ENCODE assay signal across 8 mouse cellular contexts in the genomic region with DNA sequence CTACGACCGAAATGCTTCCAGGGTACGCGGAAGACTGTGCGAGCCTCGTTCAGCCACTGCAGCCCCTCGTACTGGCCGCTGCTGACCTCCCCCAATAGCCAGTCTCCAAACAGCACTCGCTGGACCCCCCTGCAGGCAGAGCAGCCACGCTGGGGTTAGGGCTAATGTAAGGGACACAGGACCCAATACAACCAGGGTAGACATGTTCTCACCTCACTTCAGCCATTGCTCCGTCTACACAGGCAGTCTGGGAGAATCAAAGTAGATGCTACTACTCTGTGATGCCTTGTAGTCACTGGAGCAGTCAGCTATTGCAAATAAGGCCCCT. TPM values are rescaled to one million over a fixed set of nuclear protein-coding genes. Genes with fewer than 3 reads are reported as not detected.
DNase-seq lines count a peak whose midpoint lies in the region; ATAC-seq and TF ChIP-seq lines count a peak whose summit lies in the region.

No protein-coding gene starts in this region.

- H3K27ac ChIP-seq in gastrocnemius, adult 2 months = peak overlapping the region; percentile 77; the same call in 1 of the 2 replicates
- H3K27ac ChIP-seq in limb, embryonic 13.5 days = no peak overlapping the region; the same call in 1 of the 2 replicates
- H3K27ac ChIP-seq in stomach, embryonic 16.5 days (ENCODE audit: low read length) = no peak overlapping the region

- no peak for ATAC-seq in limb, embryonic 13.5 days (ENCODE audit: low FRiP score, low read depth)
- no peak; the same call in 1 of the 2 replicates for ATAC-seq in stomach, embryonic 16.5 days (ENCODE audit: insufficient read depth, low FRiP score)

- TF ChIP-seq CTCF in gastrocnemius, adult 2 months (IDR thresholded peaks at IDR 0.05) = no peak

- no peak overlapping the region for H3K9ac ChIP-seq in limb, embryonic 13.5 days
- no peak overlapping the region for H3K9ac ChIP-seq in stomach, embryonic 16.5 days (ENCODE audit: low read length)

- H3K27me3 ChIP-seq in limb, embryonic 13.5 days = no peaks in the 10 kb centered on the region
- no peaks in the 10 kb centered on the region for H3K27me3 ChIP-seq in stomach, embryonic 16.5 days (ENCODE audit: control insufficient read depth, insufficient read depth, low read length)

- DNase-seq in gastrocnemius, adult 2 months = no peak
- no peak for DNase-seq in gastrocnemius, postnatal 25 days
- peak; percentile 23 for DNase-seq in spleen, adult 12 weeks (ENCODE audit: low spot score)
- DNase-seq in spleen, postnatal 14 days (ENCODE audit: low spot score in 2 of 2) = no peak
- DNase-seq in ovary, postnatal 14 days (ENCODE audit: low spot score) = no peak
- DNase-seq in right cerebral cortex, postnatal 14 days = no peak

- WGBS in limb, embryonic 13.5 days = 37% methylated on average over 11 of the region's 11 CpGs
- 35% methylated on average over 11 of the region's 11 CpGs for WGBS in stomach, embryonic 16.5 days

- peaks cover 19% of the 10 kb centered on the region for H3K4me1 ChIP-seq in limb, embryonic 13.5 days
- peaks cover 4% of the 10 kb centered on the region; the same call in 1 of the 2 replicates for H3K4me1 ChIP-seq in stomach, embryonic 16.5 days (ENCODE audit: control insufficient read depth, insufficient read depth, low read length)

- no peaks in the 10 kb centered on the region for H3K9me3 ChIP-seq in limb, embryonic 13.5 days
- H3K9me3 ChIP-seq in stomach, embryonic 16.5 days (replicated peaks; ENCODE audit: control insufficient read depth, low read length) = no peaks in the 10 kb centered on the region

- peak overlapping the region; percentile 76 for H3K4me3 ChIP-seq in gastrocnemius, adult 2 months
- H3K4me3 ChIP-seq in limb, embryonic 13.5 days = peak overlapping the region; percentile 50; the same call in 1 of the 2 replicates
- H3K4me3 ChIP-seq in stomach, embryonic 16.5 days (replicated peaks; ENCODE audit: low read length) = no peak overlapping the region; the same call in 1 of the 2 replicates

- H3K4me2 ChIP-seq in limb, embryonic 13.5 days (replicated peaks) = peak overlapping the region; percentile 84
- H3K4me2 ChIP-seq in stomach, embryonic 16.5 days (ENCODE audit: low read depth, low read length) = peak overlapping the region; percentile 91

- intact Hi-C loops in gastrocnemius, adult 2 months (cut with DNase I) = loop anchor here (1.0 kb wide), 1 partner anchor 98 kb away; no protein-coding TSS in a partner anchor

- H3K36me3 ChIP-seq in limb, embryonic 13.5 days = peaks cover 42% of the 10 kb centered on the region
- H3K36me3 ChIP-seq in stomach, embryonic 16.5 days (ENCODE audit: control insufficient read depth, insufficient read depth, low read length) = peaks cover 16% of the 10 kb centered on the region

RNA-seq across cellular contexts. Expression of a gene that starts 0.9 kb away (rescaled TPM):
- 1 to 10 TPM; 1.1 TPM for total RNA-seq in gastrocnemius, adult 2 months (2021)
- 1 to 10 TPM; 1.1 to 1.2 TPM for total RNA-seq in gastrocnemius, postnatal 25 days (2021)
- 1.8 and 2.3 TPM in 2 replicates for polyA plus RNA-seq in limb, embryonic 13.5 days (2015; fragmentation: Nextera tagmentation; extraction: Ambion mirVana)
- 3.5 and 3.6 TPM in 2 replicates for polyA plus RNA-seq in stomach, embryonic 16.5 days (2015; fragmentation: Nextera tagmentation; extraction: Ambion mirVana)

RNA-seq across cellular contexts. Expression of a gene that starts 11.2 kb away (rescaled TPM):
- total RNA-seq in gastrocnemius, adult 2 months (2021) = not detected
- under 1 TPM; 0.16 to 0.28 TPM for total RNA-seq in gastrocnemius, postnatal 25 days (2021)
- 0.13 TPM in 1 of 2 replicates, not detected in the other for polyA plus RNA-seq in limb, embryonic 13.5 days (2015; fragmentation: Nextera tagmentation; extraction: Ambion mirVana)
- polyA plus RNA-seq in stomach, embryonic 16.5 days (2015; fragmentation: Nextera tagmentation; extraction: Ambion mirVana) = 16.0 and 17.0 TPM in 2 replicates

RNA-seq across cellular contexts. Expression of a gene that starts 13.6 kb away (rescaled TPM):
- not detected for total RNA-seq in gastrocnemius, adult 2 months (2021)
- total RNA-seq in gastrocnemius, postnatal 25 days (2021) = under 1 TPM in 1 of 2 experiments, not detected in 1; 0.56 TPM
- 12.1 and 12.8 TPM in 2 replicates for polyA plus RNA-seq in limb, embryonic 13.5 days (2015; fragmentation: Nextera tagmentation; extraction: Ambion mirVana)
- 23.2 and 24.8 TPM in 2 replicates for polyA plus RNA-seq in stomach, embryonic 16.5 days (2015; fragmentation: Nextera tagmentation; extraction: Ambion mirVana)

RNA-seq across cellular contexts. Expression of a gene that starts 26.4 kb away (rescaled TPM):
- not detected for total RNA-seq in gastrocnemius, adult 2 months (2021)
- under 1 TPM in 1 of 2 experiments, not detected in 1; 0.23 TPM for total RNA-seq in gastrocnemius, postnatal 25 days (2021)
- polyA plus RNA-seq in limb, embryonic 13.5 days (2015; fragmentation: Nextera tagmentation; extraction: Ambion mirVana) = 1.6 and 2.3 TPM in 2 replicates
- polyA plus RNA-seq in stomach, embryonic 16.5 days (2015; fragmentation: Nextera tagmentation; extraction: Ambion mirVana) = 0.18 TPM in 1 of 2 replicates, not detected in the other

RNA-seq across cellular contexts. Expression of a gene that starts 36.8 kb away (rescaled TPM):
- 10 to 100 TPM; 22.4 to 28.1 TPM for total RNA-seq in gastrocnemius, adult 2 months (2021)
- 10 to 100 TPM; 17.3 to 21.4 TPM for total RNA-seq in gastrocnemius, postnatal 25 days (2021)
- 87.2 and 88.0 TPM in 2 replicates for polyA plus RNA-seq in limb, embryonic 13.5 days (2015; fragmentation: Nextera tagmentation; extraction: Ambion mirVana)
- polyA plus RNA-seq in stomach, embryonic 16.5 days (2015; fragmentation: Nextera tagmentation; extraction: Ambion mirVana) = 57.6 and 67.7 TPM in 2 replicates
